25 mouse cellular contexts compared by ENCODE assay signal in the genomic region with DNA sequence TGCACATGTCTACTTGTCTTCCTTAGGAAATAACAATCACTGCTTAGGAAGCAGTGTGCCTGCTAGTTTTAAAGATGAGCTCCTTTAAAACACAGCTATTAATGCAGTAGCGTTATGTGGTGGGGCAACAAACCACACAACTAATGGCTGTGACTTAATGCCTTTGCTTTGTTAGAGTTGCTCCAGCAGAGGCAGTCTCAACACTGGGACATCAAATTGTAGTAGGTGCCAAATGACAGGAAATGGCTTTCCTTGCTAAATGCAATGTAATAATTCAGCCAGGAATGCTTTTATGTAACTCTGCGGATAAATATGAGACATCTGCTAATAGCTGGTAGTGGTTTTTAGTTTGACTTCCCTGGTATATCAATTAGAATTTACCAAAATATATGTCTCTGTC. TPM values are rescaled to one million over a fixed set of nuclear protein-coding genes. Genes with fewer than 3 reads are reported as not detected.
A peak's percentile ranks its signal among the peaks of the same experiment; 100 is the strongest.
DNase-seq lines count a peak whose midpoint lies in the region; ATAC-seq and TF ChIP-seq lines count a peak whose summit lies in the region.
"Had no signal": no experiment of that assay in that cellular context is flagged by ENCODE, and none has a peak within 500 bp of the region (broad histone marks: within the 10 kb centered on the region; RNA-seq: fewer than 3 reads in every experiment).

No protein-coding gene starts in this region.

- no peak overlapping the region for H3K4me3 ChIP-seq in kidney, adult 2 months (ENCODE audit: insufficient read depth, low read depth, low read length)
- H3K4me3 ChIP-seq in layer of hippocampus, adult 2 months = no peak overlapping the region
- no peak overlapping the region for H3K4me3 ChIP-seq in lung, embryonic 16.5 days (ENCODE audit: low read length)
- H3K4me3 ChIP-seq: embryonic facial prominence, embryonic 10.5 days; embryonic facial prominence, embryonic 13.5 days; erythroblast, embryonic 14.5 days; forebrain, embryonic 12.5 days; forebrain, embryonic 15.5 days; hindbrain, embryonic 12.5 days had no signal

- H3K36me3 ChIP-seq in kidney, adult 2 months (ENCODE audit: control insufficient read depth, insufficient read depth, low read length) = no peaks in the 10 kb centered on the region; the same call in 1 of the 2 replicates
- peaks cover 15% of the 10 kb centered on the region for H3K36me3 ChIP-seq in lung, embryonic 16.5 days (ENCODE audit: control insufficient read depth, insufficient read depth, low read length)

- no peaks in the 10 kb centered on the region for H3K4me1 ChIP-seq in kidney, adult 2 months (ENCODE audit: control insufficient read depth, insufficient read depth, low read length)
- no peaks in the 10 kb centered on the region; the same call in 1 of the 2 replicates for H3K4me1 ChIP-seq in lung, embryonic 16.5 days (replicated peaks; ENCODE audit: control insufficient read depth, insufficient read depth, low read length)
- H3K4me1 ChIP-seq: embryonic facial prominence, embryonic 10.5 days; embryonic facial prominence, embryonic 13.5 days; forebrain, embryonic 12.5 days; forebrain, embryonic 15.5 days; hindbrain, embryonic 12.5 days had no signal

- no peak for TF ChIP-seq CTCF in kidney, adult 2 months (conservative IDR thresholded peaks at IDR 0.05; ENCODE audit: insufficient read depth, insufficient read length, low read depth, low read length)
- TF ChIP-seq CTCF in layer of hippocampus, adult 2 months (conservative IDR thresholded peaks at IDR 0.05) = peak; percentile 28

- peak; percentile 17 for DNase-seq in kidney, adult 2 months
- no peak for DNase-seq in kidney, postnatal 4 days
- no peak for DNase-seq in layer of hippocampus, adult 2 months (ENCODE audit: low spot score in 2 of 2)
- no peak for DNase-seq in layer of hippocampus, postnatal 10 days (ENCODE audit: low spot score in 2 of 2)
- DNase-seq in lung, postnatal 4 days = no peak
- DNase-seq in lung, postnatal 36 days = peak; percentile 30
- DNase-seq: adrenal gland, adult 2 months; adrenal gland, postnatal 14 days; cerebellum, adult 11-12 months; cerebellum, adult 8-10 months; cerebellum, postnatal 10 days; cerebellum, postnatal 36 days; embryo, embryonic 11 days; gastrocnemius, postnatal 25 days had no signal

- peak; percentile 80 for ATAC-seq in lung, embryonic 16.5 days (ENCODE audit: low read depth)
- no peak for ATAC-seq in cerebellum, adult (ENCODE audit: insufficient number of reproducible peaks, low FRiP score, low TSS enrichment)
- ATAC-seq: CD4-positive, CD25-positive, alpha-beta regulatory T cell, adult 4 months; forebrain, embryonic 15.5 days had no signal

- H3K9me3 ChIP-seq in lung, embryonic 16.5 days (ENCODE audit: control insufficient read depth, low read length) = no peaks in the 10 kb centered on the region
- H3K9me3 ChIP-seq: embryonic facial prominence, embryonic 10.5 days; embryonic facial prominence, embryonic 13.5 days; forebrain, embryonic 12.5 days; forebrain, embryonic 15.5 days; hindbrain, embryonic 12.5 days had no signal

- H3K9ac ChIP-seq in lung, embryonic 16.5 days (ENCODE audit: low read length) = no peak overlapping the region
- H3K9ac ChIP-seq: embryonic facial prominence, embryonic 13.5 days; forebrain, embryonic 12.5 days; forebrain, embryonic 15.5 days; hindbrain, embryonic 12.5 days had no signal

- 54% methylated on average over 2 of the region's 2 CpGs for WGBS in kidney, adult 2 months
- 51% methylated on average over 2 of the region's 2 CpGs for WGBS in lung, embryonic 16.5 days

- no peaks in the 10 kb centered on the region for H3K27me3 ChIP-seq in kidney, adult 2 months (replicated peaks; ENCODE audit: control insufficient read depth, insufficient read depth, low read length)
- no peaks in the 10 kb centered on the region for H3K27me3 ChIP-seq in lung, embryonic 16.5 days (ENCODE audit: control insufficient read depth, insufficient read depth, low read depth, low read length)
- H3K27me3 ChIP-seq: embryonic facial prominence, embryonic 13.5 days; forebrain, embryonic 12.5 days; forebrain, embryonic 15.5 days; hindbrain, embryonic 12.5 days had no signal

- TF ChIP-seq POLR2A in kidney, adult 2 months (IDR thresholded peaks at IDR 0.05; ENCODE audit: low read depth, low read length) = no peak

- no peak overlapping the region for H3K27ac ChIP-seq in kidney, adult 2 months (ENCODE audit: insufficient read depth, low read depth, low read length)
- H3K27ac ChIP-seq in layer of hippocampus, adult 2 months = no peak overlapping the region
- H3K27ac ChIP-seq in lung, embryonic 16.5 days (ENCODE audit: low read length) = no peak overlapping the region
- H3K27ac ChIP-seq: embryonic facial prominence, embryonic 10.5 days; embryonic facial prominence, embryonic 13.5 days; forebrain, embryonic 12.5 days; forebrain, embryonic 15.5 days; hindbrain, embryonic 12.5 days had no signal

- H3K4me2 ChIP-seq in lung, embryonic 16.5 days (ENCODE audit: low read depth, low read length) = no peak overlapping the region
- H3K4me2 ChIP-seq: embryonic facial prominence, embryonic 13.5 days; forebrain, embryonic 12.5 days; forebrain, embryonic 15.5 days; heart, embryonic 11.5 days; hindbrain, embryonic 12.5 days had no signal

RNA-seq across cellular contexts. Expression of gene Cped1, which starts 8.2 kb away (rescaled TPM):
- 5.9 and 6.2 TPM in 2 replicates for polyA plus RNA-seq in kidney, adult 2 months (2012; rRNA removed)
- total RNA-seq in layer of hippocampus, adult 2 months (2021) = 1 to 10 TPM; 2.5 to 3.5 TPM
- 1 to 10 TPM; 2.0 to 2.1 TPM for total RNA-seq in layer of hippocampus, postnatal 10 days (2021)
- 21.9 and 22.1 TPM in 2 replicates for polyA plus RNA-seq in lung, embryonic 16.5 days (2015; fragmentation: Nextera tagmentation; extraction: Ambion mirVana)
- total RNA-seq: MEL had no signal

RNA-seq across cellular contexts. Expression of gene Ing3, which starts 28.2 kb away (rescaled TPM):
- polyA plus RNA-seq in kidney, adult 2 months (2012; rRNA removed) = 10.9 and 11.0 TPM in 2 replicates
- 10 to 100 TPM; 28.2 to 28.8 TPM for total RNA-seq in layer of hippocampus, adult 2 months (2021)
- 10 to 100 TPM; 18.0 to 25.3 TPM for total RNA-seq in layer of hippocampus, postnatal 10 days (2021)
- 58.0 and 64.2 TPM in 2 replicates for polyA plus RNA-seq in lung, embryonic 16.5 days (2015; fragmentation: Nextera tagmentation; extraction: Ambion mirVana)

Comparison
In these comparisons a context has a peak if more than half of its experiments do, and no peak if none do; other contexts are left out.
1. DNase-seq: peak in kidney, adult 2 months (single experiment) and lung, postnatal 36 days (single experiment); none in kidney, postnatal 4 days (0 of 2), layer of hippocampus, adult 2 months (0 of 2), layer of hippocampus, postnatal 10 days (0 of 2) and lung, postnatal 4 days (0 of 2).